Mouse (Mus musculus) spleen, adult 2 months (tissue): Measurements from ENCODE around the gene Zfp72. TPM values are rescaled to one million over a fixed set of nuclear protein-coding genes. Genes with fewer than 3 reads are reported as not detected.

Source experiments
- DNase-seq, 2 experiments: peaks; one replicate each; pipeline versions ENCODE4 v3.0.0 to v3.0.0-alpha.2; 2012 to 2021; ENCODE audit warnings: low spot score in 2 of 2, low read depth in 1 of 2
- H3K27ac ChIP-seq: fragments of 200-500 bp; 2 replicates; pipeline ENCODE4 v1.5.1; 2012; ENCODE audit warnings: low read length, inconsistent platforms; ENCODE audit not compliant: insufficient read depth
- H3K27me3 ChIP-seq: fragments of 200-500 bp; 2 replicates; pipeline ENCODE4 v1.6.1; 2012; ENCODE audit warnings: mild to moderate bottlenecking, moderate library complexity, low read length, inconsistent platforms; ENCODE audit not compliant: control insufficient read depth, insufficient read depth
- H3K36me3 ChIP-seq: fragments of 200-500 bp; 2 replicates; pipeline ENCODE4 v1.6.1; 2012; ENCODE audit warnings: mild to moderate bottlenecking, low read length, inconsistent platforms; ENCODE audit not compliant: control insufficient read depth, insufficient read depth
- H3K4me1 ChIP-seq: fragments of 200-500 bp; 2 replicates; pipeline ENCODE4 v1.6.1; 2011; ENCODE audit warnings: inconsistent platforms; ENCODE audit not compliant: control insufficient read depth, insufficient read depth, insufficient read length
- H3K4me3 ChIP-seq: fragments of 200-500 bp; 2 replicates; pipeline ENCODE4 v1.5.1; 2011; ENCODE audit warnings: mild to moderate bottlenecking, inconsistent platforms; ENCODE audit not compliant: insufficient read depth, insufficient read length; ENCODE audit errors: extremely low read depth
- CTCF ChIP-seq: fragments of 200-500 bp; IDR thresholded peaks from 2 replicates; pipeline ENCODE4 v1.5.1; 2011; ENCODE audit warnings: mild to moderate bottlenecking, inconsistent platforms; ENCODE audit not compliant: insufficient read depth, insufficient read length, insufficient replicate concordance; ENCODE audit errors: extremely low read depth
- POLR2A ChIP-seq: fragments of 200-500 bp; IDR thresholded peaks from 2 replicates; pipeline ENCODE4 v1.6.1; 2011; ENCODE audit warnings: low read depth, low read length, inconsistent platforms
- WGBS: fragments of 180-500 bp; shearing (Covaris S2); methylation state at CpG from one replicate; pipeline ENCODE4 v1.1.7; 2018; 5-methylcytosine and 5-hydroxymethylcytosine counted together
- polyA plus RNA-seq: library from polyadenylated mRNA; depleted of rRNA; stranded (reverse); fragments of >200 nt; gene quantifications from 2 replicates; pipeline ENCODE4 v1.2.3, GENCODE M21; 2012

Gene Zfp72
- polyA plus RNA-seq, 1 experiment, result 0.08 TPM

DNA sequence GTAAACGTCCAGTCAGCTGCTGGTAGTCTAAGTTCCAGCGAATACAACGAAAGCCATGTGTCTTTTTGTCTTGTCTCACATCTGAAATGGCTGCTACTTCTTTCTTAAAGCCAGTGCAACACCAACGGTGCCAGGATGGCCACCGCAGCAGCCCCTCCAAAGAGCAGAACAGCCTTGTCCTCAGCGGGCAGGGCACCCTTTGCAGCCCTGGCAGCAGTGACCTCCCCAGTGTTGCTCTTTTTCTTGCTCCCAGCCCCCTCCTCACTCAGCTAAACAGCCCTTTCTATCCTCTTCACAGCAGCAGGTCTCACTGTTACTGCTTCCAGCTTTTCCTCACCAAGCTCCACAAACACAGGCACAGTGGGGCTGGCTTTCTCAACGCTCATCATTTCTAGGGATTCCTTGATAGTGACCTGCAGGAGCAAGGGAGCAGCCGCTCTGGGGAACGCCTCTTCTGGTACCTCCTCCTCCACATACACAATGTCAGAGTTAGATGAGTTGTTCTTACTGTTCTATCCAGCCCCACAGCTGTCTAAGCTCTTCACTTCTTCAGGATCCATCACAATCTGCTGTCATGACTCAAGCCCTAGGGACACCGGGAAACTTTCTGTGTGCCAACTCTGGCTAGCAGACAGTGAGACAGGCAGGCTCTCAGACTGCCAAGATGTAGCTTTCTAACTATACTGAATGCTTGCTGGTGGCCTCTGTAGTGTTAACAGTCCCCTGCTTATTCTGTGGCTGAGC lies 8.9 kb downstream of the Zfp72 start:
- no peak overlapping the region for H3K4me3 ChIP-seq
- no peak for DNase-seq
- 87% methylated on average over 10 of the region's 10 CpGs for WGBS
- no peaks in the 10 kb centered on the region for H3K36me3 ChIP-seq
- no peak overlapping the region for H3K27ac ChIP-seq
- H3K4me1 ChIP-seq, result no peaks in the 10 kb centered on the region
- TF ChIP-seq POLR2A (no peak), CTCF (no peak)
- no peaks in the 10 kb centered on the region for H3K27me3 ChIP-seq

DNA sequence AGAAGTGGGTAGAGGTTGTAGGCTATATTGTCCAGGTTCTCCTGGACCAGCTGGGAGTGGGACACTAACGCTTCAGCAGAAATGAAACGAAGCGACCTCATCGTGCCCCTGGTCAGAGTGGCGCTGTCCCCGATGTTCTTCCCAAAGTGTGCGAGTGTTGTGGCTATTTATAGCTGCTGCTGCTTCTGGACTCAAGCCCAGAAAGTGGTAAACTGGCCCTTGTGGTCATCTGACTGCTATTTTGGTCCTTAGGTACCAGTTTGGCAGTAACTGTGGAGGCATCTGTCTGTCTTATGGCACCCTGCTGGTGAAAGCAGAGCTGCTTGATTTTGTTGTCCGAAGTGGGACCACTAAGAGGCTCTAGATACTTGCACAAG lies 26.8 kb downstream of the Zfp72 start, which contains the start of gene Lrrc14b:
Gene Lrrc14b, minus strand, starts transcription at position 147 of the 377 bp plus-strand sequence.
- DNase-seq, result no peak
- TF ChIP-seq POLR2A (no peak), CTCF (no peak)
- no peak within 1 kb of the TSS for H3K27ac ChIP-seq
- H3K4me3 ChIP-seq, result no peak within 1 kb of the TSS
- 44% methylated on average over 8 of the region's 8 CpGs for WGBS
- no peaks in the 10 kb centered on the region; the same call in 1 of the 2 replicates for H3K36me3 ChIP-seq
- H3K27me3 ChIP-seq, result no peaks in the 10 kb centered on the region
- peaks cover 5% of the 10 kb centered on the region; the same call in 1 of the 2 replicates for H3K4me1 ChIP-seq

DNA sequence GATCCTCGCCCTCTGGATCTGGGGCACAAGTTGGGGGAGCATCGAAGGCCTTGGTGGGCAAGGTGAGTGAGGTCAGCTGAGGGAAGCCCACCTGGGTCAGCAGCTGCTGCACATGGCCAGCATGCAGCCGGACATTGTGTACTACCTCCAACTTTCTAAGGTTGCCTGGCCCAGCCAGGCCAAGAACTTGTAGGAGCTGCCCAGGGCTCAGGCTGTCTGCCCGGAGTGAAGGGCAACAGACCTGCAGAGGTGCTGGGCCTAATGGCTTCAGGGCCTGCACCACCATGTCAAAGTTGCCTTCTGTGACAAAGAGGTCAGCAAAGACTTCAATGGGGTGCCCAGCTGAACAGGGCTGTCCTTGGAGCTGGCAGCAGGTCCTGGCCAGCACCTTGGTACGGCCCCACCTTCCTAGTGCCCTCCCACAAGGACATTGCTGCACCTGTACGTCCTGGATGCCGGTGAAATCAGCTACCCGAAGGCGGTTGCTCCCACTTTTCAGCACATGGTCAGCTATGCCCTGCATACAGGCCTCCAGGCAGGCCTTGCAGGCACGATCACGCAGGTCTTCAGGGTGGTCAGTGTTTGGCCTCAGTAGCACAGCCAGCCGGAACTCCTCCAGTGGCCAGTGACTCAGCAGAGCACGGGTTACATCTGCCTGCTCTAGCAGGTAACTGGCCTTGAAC lies 27.3 kb downstream of the Zfp72 start:
- H3K27me3 ChIP-seq, result no peaks in the 10 kb centered on the region
- peaks cover 5% of the 10 kb centered on the region; the same call in 1 of the 2 replicates for H3K4me1 ChIP-seq
- H3K27ac ChIP-seq, result no peak overlapping the region
- DNase-seq, result no peak
- 88% methylated on average over 13 of the region's 13 CpGs for WGBS
- no peak overlapping the region for H3K4me3 ChIP-seq
- H3K36me3 ChIP-seq, result no peaks in the 10 kb centered on the region; the same call in 1 of the 2 replicates
- TF ChIP-seq POLR2A, result no peak
- TF ChIP-seq CTCF, result no peak

DNA sequence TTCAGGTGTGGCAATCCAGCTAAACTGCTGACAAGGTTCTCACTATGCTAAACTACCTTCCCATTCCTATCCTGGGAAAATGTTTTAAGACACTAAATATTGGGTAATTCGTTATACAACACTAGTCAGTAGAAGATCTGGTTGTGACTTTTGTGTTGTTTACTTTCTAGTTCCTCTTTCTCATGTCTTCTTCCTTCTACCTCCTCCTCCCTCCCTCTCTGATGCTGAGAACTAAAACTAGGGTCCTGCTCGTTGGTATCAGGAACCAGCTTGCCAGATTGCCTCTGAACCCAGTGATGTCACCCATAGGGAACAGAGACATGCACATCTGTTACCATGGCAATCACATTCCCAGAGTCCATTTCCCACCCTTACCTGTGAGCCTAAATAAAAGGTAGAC lies 28.4 kb downstream of the Zfp72 start:
- peaks cover 5% of the 10 kb centered on the region; the same call in 1 of the 2 replicates for H3K4me1 ChIP-seq
- DNase-seq, result no peak
- no peak overlapping the region for H3K27ac ChIP-seq
- no peak overlapping the region for H3K4me3 ChIP-seq
- WGBS, result 26% methylated on average over 2 of the region's 2 CpGs
- H3K27me3 ChIP-seq, result no peaks in the 10 kb centered on the region
- peaks cover 1% of the 10 kb centered on the region; the same call in 1 of the 2 replicates for H3K36me3 ChIP-seq
- no peak for TF ChIP-seq CTCF
- TF ChIP-seq POLR2A, result no peak

DNA sequence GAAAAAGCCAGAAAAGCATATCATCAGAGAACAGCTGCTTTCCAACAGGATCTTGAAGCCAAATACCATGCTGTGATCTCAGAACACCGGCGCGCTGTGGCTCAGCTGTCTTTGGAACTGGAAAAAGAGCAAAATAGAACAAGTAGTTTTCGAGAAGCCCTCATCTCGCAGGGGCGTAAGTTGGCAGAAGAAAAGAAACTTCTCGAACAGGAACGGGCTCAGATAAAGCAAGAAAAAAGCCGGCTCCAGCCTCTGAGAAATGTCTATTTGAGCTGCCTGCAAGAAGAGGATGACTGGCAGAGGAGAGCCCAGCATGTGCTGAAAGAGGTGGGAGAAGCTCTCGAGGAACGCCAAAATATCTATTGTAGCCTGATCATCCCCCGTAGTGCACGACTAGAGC lies 34.1 kb downstream of the Zfp72 start:
- whole genome bisulfite sequencing, result 93% methylated on average over 13 of the region's 13 CpGs
- no peaks in the 10 kb centered on the region for H3K4me1 ChIP-seq
- TF ChIP-seq POLR2A (no peak), CTCF (no peak)
- no peaks in the 10 kb centered on the region for H3K27me3 ChIP-seq
- peaks cover 10% of the 10 kb centered on the region for H3K36me3 ChIP-seq
- H3K4me3 ChIP-seq, result no peak overlapping the region
- no peak overlapping the region for H3K27ac ChIP-seq
- DNase-seq, result no peak

DNA sequence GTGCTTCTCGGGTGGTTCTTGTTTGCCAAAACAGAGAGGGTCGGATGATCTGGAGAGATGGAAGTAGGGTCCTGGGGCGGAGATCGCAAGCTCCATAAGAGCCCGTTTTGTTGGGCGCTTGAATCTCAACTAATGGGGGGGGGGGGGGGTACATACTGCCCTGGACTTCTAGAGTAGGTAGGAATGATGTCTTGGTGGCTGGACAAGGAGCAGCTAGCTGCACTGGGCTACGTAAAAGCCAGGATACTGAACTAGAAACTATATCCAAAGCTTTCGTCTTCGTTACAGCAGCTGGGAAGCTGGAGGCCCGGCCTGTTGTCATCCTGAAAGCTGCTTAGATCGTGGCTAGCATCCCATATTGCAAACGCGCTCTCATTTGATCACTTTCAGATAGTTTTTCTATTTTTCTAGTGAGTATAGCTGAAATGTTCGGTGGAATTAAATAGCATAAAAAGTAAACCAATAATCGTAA lies 40.2 kb downstream of the Zfp72 start:
- peaks cover 2% of the 10 kb centered on the region; the same call in 1 of the 2 replicates for H3K4me1 ChIP-seq
- no peaks in the 10 kb centered on the region for H3K27me3 ChIP-seq
- no peak overlapping the region for H3K27ac ChIP-seq
- H3K4me3 ChIP-seq, result peak overlapping the region; percentile 78
- no peak for DNase-seq
- WGBS, result 2% methylated on average over 15 of the region's 15 CpGs
- TF ChIP-seq POLR2A, result no peak
- TF ChIP-seq CTCF, result no peak
- H3K36me3 ChIP-seq, result no peaks in the 10 kb centered on the region

DNA sequence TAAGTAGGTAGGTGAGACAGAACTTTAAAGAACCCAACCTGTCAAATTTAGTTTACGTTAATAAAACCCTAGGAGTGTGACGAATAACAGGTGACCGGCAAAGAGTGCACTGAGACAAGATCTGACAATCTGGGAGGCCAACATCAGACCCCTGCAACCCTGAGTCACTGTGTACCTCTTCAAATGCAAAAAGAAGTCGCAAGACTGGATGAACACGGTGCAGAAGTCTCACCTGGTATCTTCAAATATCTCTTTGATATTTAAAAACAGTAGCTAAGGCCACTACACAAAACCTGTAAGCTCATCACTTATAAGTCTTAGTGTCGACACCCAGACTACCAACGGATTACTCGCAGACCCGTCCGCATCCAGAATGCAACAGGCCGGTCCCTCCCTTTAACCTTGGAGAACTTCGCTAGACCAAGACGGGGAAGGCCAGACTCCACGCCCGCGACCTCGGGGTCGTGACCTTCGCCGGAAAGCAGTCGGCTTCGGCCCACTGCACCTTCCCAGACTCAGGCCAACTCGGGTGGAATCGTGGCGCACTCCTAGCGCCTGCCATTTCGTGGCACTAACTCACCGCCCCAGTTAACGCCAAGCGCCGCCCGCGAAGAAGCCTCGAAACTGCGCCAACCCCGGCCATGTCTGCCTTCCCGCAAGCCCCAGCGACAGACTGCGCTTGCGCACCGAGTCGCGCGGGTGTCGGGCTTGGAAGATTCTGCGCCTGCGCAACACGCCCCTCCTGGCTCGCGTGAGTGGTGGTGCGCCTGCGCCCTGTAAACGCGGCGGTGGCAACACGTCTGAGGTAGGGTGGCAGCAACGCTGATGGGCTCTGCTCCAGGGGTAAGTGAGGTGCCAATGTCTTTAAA lies 40.8 kb downstream of the Zfp72 start, which contains the start of the genes Sdha and Ccdc127:
Gene Sdha, minus strand, starts transcription at position 715 of the 869 bp plus-strand sequence.
Gene Ccdc127, plus strand, starts transcription at position 744 of the 869 bp plus-strand sequence.
- peak within 1 kb of the TSS; percentile 78 for H3K27ac ChIP-seq
- H3K4me3 ChIP-seq, result peak within 1 kb of the TSS; percentile 78
- H3K36me3 ChIP-seq, result no peaks in the 10 kb centered on the region
- no peaks in the 10 kb centered on the region for H3K27me3 ChIP-seq
- DNase-seq, result peak; percentile 93 to 94
- WGBS, result 2% methylated on average over 57 of the region's 57 CpGs
- TF ChIP-seq CTCF (no peak), POLR2A (peak; percentile 78)
- peaks cover 2% of the 10 kb centered on the region; the same call in 1 of the 2 replicates for H3K4me1 ChIP-seq
